Mouse (Mus musculus): Measurements from ENCODE around the gene Slc10a4. TPM values are rescaled to one million over a fixed set of nuclear protein-coding genes. Genes with fewer than 3 reads are reported as not detected.
"Not testable (repeated sequence)": the region's sequence is repeated elsewhere in the genome, so short reads cannot be mapped to it uniquely, and the experiment has no call there.

The Slc10a4 gene
- polyA plus RNA-seq, 2 experiments = 0.43 to 1.1 TPM

- Histone ChIP-seq H3K27me3 (ENCODE audit: control insufficient read depth, insufficient read depth, low read length) (no peaks in the 10 kb centered on the region), H3K9me3 (ENCODE audit: control insufficient read depth, low read length) (no peaks in the 10 kb centered on the region), H3K4me3 (replicated peaks; ENCODE audit: low read length) (no peak overlapping the region), H3K36me3 (ENCODE audit: control insufficient read depth, insufficient read depth, low read length) (no peaks in the 10 kb centered on the region), H3K27ac (replicated peaks; ENCODE audit: low read depth, low read length) (no peak overlapping the region), H3K9ac (ENCODE audit: low read depth, low read length, severe bottlenecking) (no peak overlapping the region), H3K4me2 (replicated peaks; ENCODE audit: low read depth, low read length, severe bottlenecking) (no peak overlapping the region), H3K4me1 (ENCODE audit: control insufficient read depth, insufficient read depth, low read length) (0 out of 2 replicates have a peak, but pooled peaks cover 1% of the 10 kb centered on the region)
- DNase-seq (ENCODE audit: low spot score) (no peak), ATAC-seq (ENCODE audit: low FRiP score, low read depth) (no peak)
- TF ChIP-seq POLR2A (IDR thresholded peaks at IDR 0.05; ENCODE audit: borderline replicate concordance, extremely low read depth, insufficient read depth, insufficient read length) = no peak
- WGBS = 59% methylated on average over 8 of the region's 8 CpGs
Observed at GRCm38 (mm10) chr5:72989756-72990155, 16.9 kb upstream of the Slc10a4 start.

GRCm38 (mm10) chr5:72992474-72992873 lies 14.2 kb upstream of the Slc10a4 start:
- WGBS = 78% methylated on average over 1 of the region's 1 CpGs
- Histone ChIP-seq H3K27me3 (ENCODE audit: control insufficient read depth, insufficient read depth, low read length) (no peaks in the 10 kb centered on the region), H3K4me3 (replicated peaks; ENCODE audit: low read length) (no peak overlapping the region), H3K27ac (replicated peaks; ENCODE audit: low read depth, low read length) (no peak overlapping the region), H3K9me3 (ENCODE audit: control insufficient read depth, low read length) (no peaks in the 10 kb centered on the region), H3K36me3 (ENCODE audit: control insufficient read depth, insufficient read depth, low read length) (no peaks in the 10 kb centered on the region), H3K4me1 (ENCODE audit: control insufficient read depth, insufficient read depth, low read length) (no peaks in the 10 kb centered on the region), H3K4me2 (replicated peaks; ENCODE audit: low read depth, low read length, severe bottlenecking) (no peak overlapping the region), H3K9ac (ENCODE audit: low read depth, low read length, severe bottlenecking) (no peak overlapping the region)
- no peak for ATAC-seq (ENCODE audit: low FRiP score, low read depth)
- DNase-seq (ENCODE audit: low spot score) = no peak
- no peak for TF ChIP-seq POLR2A (IDR thresholded peaks at IDR 0.05; ENCODE audit: borderline replicate concordance, extremely low read depth, insufficient read depth, insufficient read length)

GRCm38 (mm10) chr5:72994424-72994823 lies 12.3 kb upstream of the Slc10a4 start:
- ATAC-seq (ENCODE audit: low FRiP score, low read depth) = no peak
- Histone ChIP-seq H3K9ac (ENCODE audit: low read depth, low read length, severe bottlenecking) (no peak overlapping the region), H3K9me3 (ENCODE audit: control insufficient read depth, low read length) (no peaks in the 10 kb centered on the region), H3K4me3 (replicated peaks; ENCODE audit: low read length) (no peak overlapping the region), H3K36me3 (ENCODE audit: control insufficient read depth, insufficient read depth, low read length) (no peaks in the 10 kb centered on the region), H3K27ac (replicated peaks; ENCODE audit: low read depth, low read length) (no peak overlapping the region), H3K4me2 (replicated peaks; ENCODE audit: low read depth, low read length, severe bottlenecking) (no peak overlapping the region), H3K4me1 (ENCODE audit: control insufficient read depth, insufficient read depth, low read length) (no peaks in the 10 kb centered on the region), H3K27me3 (ENCODE audit: control insufficient read depth, insufficient read depth, low read length) (no peaks in the 10 kb centered on the region)
- no peak for TF ChIP-seq POLR2A (IDR thresholded peaks at IDR 0.05; ENCODE audit: borderline replicate concordance, extremely low read depth, insufficient read depth, insufficient read length)
- WGBS = 71% methylated on average over 8 of the region's 8 CpGs
- no peak for DNase-seq (ENCODE audit: low spot score)

GRCm38 (mm10) chr5:72994928-72995327 lies 11.8 kb upstream of the Slc10a4 start:
- no peak for TF ChIP-seq POLR2A (IDR thresholded peaks at IDR 0.05; ENCODE audit: borderline replicate concordance, extremely low read depth, insufficient read depth, insufficient read length)
- H3K4me1 ChIP-seq (ENCODE audit: control insufficient read depth, insufficient read depth, low read length) = no peaks in the 10 kb centered on the region
- no peaks in the 10 kb centered on the region for H3K27me3 ChIP-seq (ENCODE audit: control insufficient read depth, insufficient read depth, low read length)
- no peaks in the 10 kb centered on the region for H3K36me3 ChIP-seq (ENCODE audit: control insufficient read depth, insufficient read depth, low read length)
- WGBS = 70% methylated on average over 2 of the region's 2 CpGs
- no peak overlapping the region for H3K27ac ChIP-seq (replicated peaks; ENCODE audit: low read depth, low read length)
- ATAC-seq (ENCODE audit: low FRiP score, low read depth) (no peak), DNase-seq (ENCODE audit: low spot score) (no peak)
- no peaks in the 10 kb centered on the region for H3K9me3 ChIP-seq (ENCODE audit: control insufficient read depth, low read length)
- H3K4me3 ChIP-seq (replicated peaks; ENCODE audit: low read length) = no peak overlapping the region
- no peak overlapping the region for H3K9ac ChIP-seq (ENCODE audit: low read depth, low read length, severe bottlenecking)
- H3K4me2 ChIP-seq (replicated peaks; ENCODE audit: low read depth, low read length, severe bottlenecking) = no peak overlapping the region

GRCm38 (mm10) chr5:72995379-72995778 lies 11.3 kb upstream of the Slc10a4 start:
- H3K27ac ChIP-seq (replicated peaks; ENCODE audit: low read depth, low read length) = no peak overlapping the region
- no peaks in the 10 kb centered on the region for H3K36me3 ChIP-seq (ENCODE audit: control insufficient read depth, insufficient read depth, low read length)
- no peak for TF ChIP-seq POLR2A (IDR thresholded peaks at IDR 0.05; ENCODE audit: borderline replicate concordance, extremely low read depth, insufficient read depth, insufficient read length)
- H3K4me3 ChIP-seq (replicated peaks; ENCODE audit: low read length) = no peak overlapping the region
- no peak for ATAC-seq (ENCODE audit: low FRiP score, low read depth)
- no peaks in the 10 kb centered on the region for H3K9me3 ChIP-seq (ENCODE audit: control insufficient read depth, low read length)
- 45% methylated on average over 10 of the region's 10 CpGs for WGBS
- H3K4me2 ChIP-seq (replicated peaks; ENCODE audit: low read depth, low read length, severe bottlenecking) = no peak overlapping the region
- H3K4me1 ChIP-seq (ENCODE audit: control insufficient read depth, insufficient read depth, low read length) = no peaks in the 10 kb centered on the region
- DNase-seq (ENCODE audit: low spot score) = no peak
- H3K9ac ChIP-seq (ENCODE audit: low read depth, low read length, severe bottlenecking) = no peak overlapping the region
- H3K27me3 ChIP-seq (ENCODE audit: control insufficient read depth, insufficient read depth, low read length) = no peaks in the 10 kb centered on the region

GRCm38 (mm10) chr5:72998546-72998945 lies 8.1 kb upstream of the Slc10a4 start:
- H3K27me3 ChIP-seq (ENCODE audit: control insufficient read depth, insufficient read depth, low read length); DNase-seq (ENCODE audit: low spot score); H3K36me3 ChIP-seq (ENCODE audit: control insufficient read depth, insufficient read depth, low read length); H3K4me2 ChIP-seq (replicated peaks; ENCODE audit: low read depth, low read length, severe bottlenecking); H3K27ac ChIP-seq (replicated peaks; ENCODE audit: low read depth, low read length); H3K4me1 ChIP-seq (ENCODE audit: control insufficient read depth, insufficient read depth, low read length); H3K9me3 ChIP-seq (ENCODE audit: control insufficient read depth, low read length); ATAC-seq (ENCODE audit: low FRiP score, low read depth); H3K4me3 ChIP-seq (replicated peaks; ENCODE audit: low read length); H3K9ac ChIP-seq (ENCODE audit: low read depth, low read length, severe bottlenecking): not testable (repeated sequence)
- 80% methylated on average over 1 of the region's 1 CpGs for WGBS
